Mouse (Mus musculus): ENCODE measurements around the gene Gucy1a1. TPM values are rescaled to one million over a fixed set of nuclear protein-coding genes. Genes with fewer than 3 reads are reported as not detected.

The Gucy1a1 gene
- polyA plus RNA-seq, 1 experiment from 2014 or later, result 4.4 TPM

GRCm38 (mm10) chr3:82145978-82146377 lies 389 bp upstream of the Gucy1a1 start:
- Histone ChIP-seq H3K9ac (ENCODE audit: low read depth, low read length) (no peak overlapping the region), H3K36me3 (ENCODE audit: control insufficient read depth, insufficient read depth, low read length) (no peaks in the 10 kb centered on the region), H3K9me3 (ENCODE audit: control insufficient read depth, low read length) (no peaks in the 10 kb centered on the region), H3K27me3 (ENCODE audit: control insufficient read depth, insufficient read depth, low read length) (peaks cover 4% of the 10 kb centered on the region; the same call in 1 of the 2 replicates), H3K4me2 (replicated peaks; ENCODE audit: low read depth, low read length) (no peak overlapping the region), H3K4me1 (replicated peaks; ENCODE audit: control insufficient read depth, insufficient read depth, low read length) (no peaks in the 10 kb centered on the region), H3K4me3 (ENCODE audit: low read depth, low read length) (no peak overlapping the region; the same call in 1 of the 2 replicates), H3K27ac (ENCODE audit: low read depth, low read length) (no peak overlapping the region)
- no peak for DNase-seq (ENCODE audit: low spot score)
- no peak for ATAC-seq (ENCODE audit: low FRiP score)

- H3K36me3 ChIP-seq (ENCODE audit: control insufficient read depth, insufficient read depth, low read length), result no peaks in the 10 kb centered on the region
- H3K27ac ChIP-seq (ENCODE audit: low read depth, low read length), result no peak overlapping the region
- WGBS, result 10% methylated on average over 14 of the region's 14 CpGs
- peak overlapping the region; percentile 41 for H3K4me3 ChIP-seq (ENCODE audit: low read depth, low read length)
- DNase-seq (ENCODE audit: low spot score) (peak; percentile 2), ATAC-seq (ENCODE audit: low FRiP score) (peak; percentile 49)
- H3K9me3 ChIP-seq (ENCODE audit: control insufficient read depth, low read length), result no peaks in the 10 kb centered on the region
- H3K4me2 ChIP-seq (replicated peaks; ENCODE audit: low read depth, low read length), result peak overlapping the region; percentile 94
- peaks cover 4% of the 10 kb centered on the region; the same call in 1 of the 2 replicates for H3K27me3 ChIP-seq (ENCODE audit: control insufficient read depth, insufficient read depth, low read length)
- peak overlapping the region; percentile 58 for H3K9ac ChIP-seq (ENCODE audit: low read depth, low read length)
- H3K4me1 ChIP-seq (replicated peaks; ENCODE audit: control insufficient read depth, insufficient read depth, low read length), result no peaks in the 10 kb centered on the region
Observed at GRCm38 (mm10) chr3:82144725-82145125, 864 bp downstream of the Gucy1a1 start.

- Histone ChIP-seq H3K4me3 (ENCODE audit: low read depth, low read length) (no peak overlapping the region), H3K36me3 (ENCODE audit: control insufficient read depth, insufficient read depth, low read length) (no peaks in the 10 kb centered on the region), H3K4me1 (replicated peaks; ENCODE audit: control insufficient read depth, insufficient read depth, low read length) (no peaks in the 10 kb centered on the region), H3K27ac (ENCODE audit: low read depth, low read length) (no peak overlapping the region), H3K9me3 (ENCODE audit: control insufficient read depth, low read length) (no peaks in the 10 kb centered on the region), H3K27me3 (ENCODE audit: control insufficient read depth, insufficient read depth, low read length) (peaks cover 4% of the 10 kb centered on the region; the same call in 1 of the 2 replicates), H3K9ac (ENCODE audit: low read depth, low read length) (no peak overlapping the region), H3K4me2 (replicated peaks; ENCODE audit: low read depth, low read length) (no peak overlapping the region)
- WGBS, result 69% methylated on average over 5 of the region's 5 CpGs
- no peak for DNase-seq (ENCODE audit: low spot score)
- ATAC-seq (ENCODE audit: low FRiP score), result no peak
Observed at GRCm38 (mm10) chr3:82140781-82141180, 4.8 kb downstream of the Gucy1a1 start.

DNA sequence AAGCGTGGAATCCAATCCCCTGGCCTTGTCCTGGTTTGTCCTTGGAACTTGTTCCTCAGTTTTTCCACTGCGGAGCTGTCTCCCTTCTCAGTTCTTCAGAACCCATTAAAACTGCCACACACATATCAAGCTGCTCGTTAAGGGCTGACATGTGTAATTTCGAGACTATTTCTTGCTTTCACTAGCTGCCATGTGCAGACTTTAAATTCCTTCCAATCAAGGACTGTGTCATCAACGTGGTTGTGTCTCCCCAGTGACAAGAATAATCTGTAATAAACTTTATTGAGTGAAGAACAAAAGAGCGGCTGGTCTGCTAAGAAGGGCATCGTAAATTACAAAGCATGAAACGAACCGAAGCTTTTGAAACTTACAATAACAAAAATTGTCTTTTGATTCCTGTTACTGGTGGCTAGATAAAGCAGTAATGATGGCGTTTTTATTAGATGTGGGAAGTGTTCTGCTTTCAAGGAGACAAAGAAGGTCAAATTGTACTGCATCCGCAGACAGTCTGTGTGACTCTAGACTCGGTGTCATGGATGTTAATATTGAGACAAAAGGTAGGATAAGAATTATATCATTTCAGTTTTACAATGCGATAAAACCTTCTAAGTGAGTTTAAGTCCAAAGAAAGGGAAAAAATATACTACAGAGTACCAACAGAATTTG lies 7.5 kb downstream of the Gucy1a1 start:
- DNase-seq (ENCODE audit: low spot score), result no peak
- no peak overlapping the region for H3K4me3 ChIP-seq (ENCODE audit: low read depth, low read length)
- no peak overlapping the region for H3K9ac ChIP-seq (ENCODE audit: low read depth, low read length)
- no peak overlapping the region for H3K4me2 ChIP-seq (replicated peaks; ENCODE audit: low read depth, low read length)
- no peaks in the 10 kb centered on the region for H3K36me3 ChIP-seq (ENCODE audit: control insufficient read depth, insufficient read depth, low read length)
- no peaks in the 10 kb centered on the region for H3K4me1 ChIP-seq (replicated peaks; ENCODE audit: control insufficient read depth, insufficient read depth, low read length)
- no peak for ATAC-seq (ENCODE audit: low FRiP score)
- 85% methylated on average over 13 of the region's 13 CpGs for WGBS
- no peaks in the 10 kb centered on the region for H3K27me3 ChIP-seq (ENCODE audit: control insufficient read depth, insufficient read depth, low read length)
- no peaks in the 10 kb centered on the region for H3K9me3 ChIP-seq (ENCODE audit: control insufficient read depth, low read length)
- no peak overlapping the region for H3K27ac ChIP-seq (ENCODE audit: low read depth, low read length)

DNA sequence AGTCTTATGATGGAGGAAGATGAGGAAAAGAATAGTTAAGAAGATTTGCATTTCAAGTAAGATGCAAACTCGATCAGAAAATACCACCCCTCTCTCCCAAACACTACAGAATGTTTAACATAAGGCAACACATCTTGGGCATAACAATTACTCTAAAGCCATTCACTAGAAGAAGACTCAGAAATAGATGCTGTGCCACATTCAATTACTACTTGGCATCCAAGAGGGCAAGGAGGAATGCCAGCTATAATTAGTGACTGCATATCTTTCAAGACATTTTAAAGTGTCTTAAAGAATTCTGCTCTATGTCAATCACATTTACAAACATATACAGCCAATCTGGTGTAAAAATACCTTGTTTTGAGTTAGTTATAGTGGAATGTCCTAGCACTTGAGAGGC lies 10.1 kb downstream of the Gucy1a1 start:
- H3K4me1 ChIP-seq (replicated peaks; ENCODE audit: control insufficient read depth, insufficient read depth, low read length), result no peaks in the 10 kb centered on the region
- no peaks in the 10 kb centered on the region for H3K36me3 ChIP-seq (ENCODE audit: control insufficient read depth, insufficient read depth, low read length)
- H3K27me3 ChIP-seq (ENCODE audit: control insufficient read depth, insufficient read depth, low read length), result no peaks in the 10 kb centered on the region
- DNase-seq (ENCODE audit: low spot score), result no peak
- no peaks in the 10 kb centered on the region for H3K9me3 ChIP-seq (ENCODE audit: control insufficient read depth, low read length)
- WGBS, result 71% methylated on average over 1 of the region's 1 CpGs
- no peak overlapping the region for H3K27ac ChIP-seq (ENCODE audit: low read depth, low read length)
- no peak overlapping the region for H3K4me3 ChIP-seq (ENCODE audit: low read depth, low read length)
- no peak overlapping the region for H3K4me2 ChIP-seq (replicated peaks; ENCODE audit: low read depth, low read length)
- H3K9ac ChIP-seq (ENCODE audit: low read depth, low read length), result no peak overlapping the region
- ATAC-seq (ENCODE audit: low FRiP score), result no peak

GRCm38 (mm10) chr3:82129258-82129657 lies 16.3 kb downstream of the Gucy1a1 start:
- H3K9ac ChIP-seq (ENCODE audit: low read depth, low read length), result no peak overlapping the region
- 81% methylated on average over 1 of the region's 1 CpGs for WGBS

GRCm38 (mm10) chr3:82124567-82124966 lies 21.0 kb downstream of the Gucy1a1 start:
- no peaks in the 10 kb centered on the region for H3K27me3 ChIP-seq (ENCODE audit: control insufficient read depth, insufficient read depth, low read length)
- ATAC-seq (ENCODE audit: low FRiP score) (no peak), DNase-seq (ENCODE audit: low spot score) (no peak)
- H3K4me2 ChIP-seq (replicated peaks; ENCODE audit: low read depth, low read length), result no peak overlapping the region
- no peak overlapping the region for H3K4me3 ChIP-seq (ENCODE audit: low read depth, low read length)
- H3K36me3 ChIP-seq (ENCODE audit: control insufficient read depth, insufficient read depth, low read length), result no peaks in the 10 kb centered on the region
- no peak overlapping the region for H3K9ac ChIP-seq (ENCODE audit: low read depth, low read length)
- H3K27ac ChIP-seq (ENCODE audit: low read depth, low read length), result no peak overlapping the region
- H3K9me3 ChIP-seq (ENCODE audit: control insufficient read depth, low read length), result no peaks in the 10 kb centered on the region
- no peaks in the 10 kb centered on the region for H3K4me1 ChIP-seq (replicated peaks; ENCODE audit: control insufficient read depth, insufficient read depth, low read length)
- 87% methylated on average over 1 of the region's 1 CpGs for WGBS

More at GRCm38 (mm10) chr3:82129258-82129657, 16.3 kb downstream of the Gucy1a1 start:
- Histone ChIP-seq H3K27me3 (ENCODE audit: control insufficient read depth, insufficient read depth, low read length) (no peaks in the 10 kb centered on the region), H3K27ac (ENCODE audit: low read depth, low read length) (no peak overlapping the region), H3K36me3 (ENCODE audit: control insufficient read depth, insufficient read depth, low read length) (no peaks in the 10 kb centered on the region), H3K4me1 (replicated peaks; ENCODE audit: control insufficient read depth, insufficient read depth, low read length) (no peaks in the 10 kb centered on the region), H3K4me3 (ENCODE audit: low read depth, low read length) (no peak overlapping the region), H3K9me3 (ENCODE audit: control insufficient read depth, low read length) (no peaks in the 10 kb centered on the region), H3K4me2 (replicated peaks; ENCODE audit: low read depth, low read length) (no peak overlapping the region)
- no peak for DNase-seq (ENCODE audit: low spot score)
- no peak for ATAC-seq (ENCODE audit: low FRiP score)

DNA sequence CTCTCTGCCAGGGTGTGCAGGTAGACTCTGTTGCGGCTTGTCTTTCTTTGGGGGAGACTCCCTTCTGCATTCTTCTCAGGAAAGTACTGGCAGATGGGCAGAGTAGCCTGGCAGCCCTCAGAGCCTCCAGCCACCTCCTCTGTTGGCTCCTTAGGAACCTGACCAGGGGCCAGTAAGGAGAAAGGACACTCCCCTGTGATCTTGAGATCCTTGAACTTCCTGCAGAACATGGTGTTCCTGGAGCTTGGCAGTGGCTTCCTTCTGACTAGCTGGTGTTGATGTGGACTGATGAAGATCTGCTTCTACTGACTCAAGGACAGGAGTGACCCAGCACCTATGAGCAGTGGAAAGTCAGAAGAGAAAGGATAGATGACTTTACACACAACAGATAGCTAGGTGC lies 26.7 kb downstream of the Gucy1a1 start:
- ATAC-seq (ENCODE audit: low FRiP score), result no peak
- 97% methylated on average over 1 of the region's 1 CpGs for WGBS
- Histone ChIP-seq H3K27me3 (ENCODE audit: control insufficient read depth, insufficient read depth, low read length) (no peaks in the 10 kb centered on the region), H3K4me1 (replicated peaks; ENCODE audit: control insufficient read depth, insufficient read depth, low read length) (no peaks in the 10 kb centered on the region), H3K27ac (ENCODE audit: low read depth, low read length) (no peak overlapping the region), H3K9me3 (ENCODE audit: control insufficient read depth, low read length) (no peaks in the 10 kb centered on the region), H3K4me2 (replicated peaks; ENCODE audit: low read depth, low read length) (no peak overlapping the region), H3K36me3 (ENCODE audit: control insufficient read depth, insufficient read depth, low read length) (no peaks in the 10 kb centered on the region), H3K9ac (ENCODE audit: low read depth, low read length) (no peak overlapping the region), H3K4me3 (ENCODE audit: low read depth, low read length) (no peak overlapping the region)
- DNase-seq (ENCODE audit: low spot score), result no peak

GRCm38 (mm10) chr3:82112439-82112838 lies 33.1 kb downstream of the Gucy1a1 start:
- Histone ChIP-seq H3K27ac (ENCODE audit: low read depth, low read length) (no peak overlapping the region), H3K4me1 (replicated peaks; ENCODE audit: control insufficient read depth, insufficient read depth, low read length) (no peaks in the 10 kb centered on the region), H3K4me2 (replicated peaks; ENCODE audit: low read depth, low read length) (no peak overlapping the region), H3K9me3 (ENCODE audit: control insufficient read depth, low read length) (no peaks in the 10 kb centered on the region), H3K9ac (ENCODE audit: low read depth, low read length) (no peak overlapping the region), H3K36me3 (ENCODE audit: control insufficient read depth, insufficient read depth, low read length) (no peaks in the 10 kb centered on the region), H3K4me3 (ENCODE audit: low read depth, low read length) (no peak overlapping the region), H3K27me3 (ENCODE audit: control insufficient read depth, insufficient read depth, low read length) (no peaks in the 10 kb centered on the region)
- 77% methylated on average over 2 of the region's 2 CpGs for WGBS
- ATAC-seq (ENCODE audit: low FRiP score) (no peak), DNase-seq (ENCODE audit: low spot score) (no peak)

Measured in hindbrain, embryonic 11.5 days (tissue).